Mouse (Mus musculus): Measurements from ENCODE around the gene Traf3.

DNA sequence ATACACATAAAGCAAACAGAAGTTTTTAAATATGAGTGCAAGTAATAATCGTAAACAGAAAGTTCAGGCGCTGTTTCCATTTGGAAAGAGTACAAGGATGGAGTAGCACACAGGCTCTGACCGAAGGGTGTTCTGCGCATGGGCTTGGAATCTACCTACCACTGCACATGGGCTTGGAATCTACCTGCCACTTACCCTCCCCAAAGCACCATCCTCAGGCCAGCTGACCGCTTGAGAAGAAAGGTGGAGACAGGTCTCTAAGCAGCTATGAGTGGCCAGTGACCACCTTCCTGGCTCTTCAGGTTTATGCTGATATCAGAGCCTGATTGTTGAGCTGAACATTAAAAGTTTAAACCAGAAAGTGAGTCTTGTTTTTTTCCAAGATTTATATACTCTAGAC lies 62.3 kb downstream of the Traf3 start:
- TF ChIP-seq EP300 (optimal IDR thresholded peaks at IDR 0.05) = no peak
- no peak for TF ChIP-seq CTCF (IDR thresholded peaks at IDR 0.05; ENCODE audit: low read depth)

Data from stomach, postnatal 0 days (tissue).